Mouse (Mus musculus) c-Kit-positive CD71-negative TER-119-negative erythroid progenitor cells, embryonic 14.5 days (primary cell): ENCODE results near the gene Exoc3l.

Source experiments
- DNase-seq: peaks from one replicate; pipeline ENCODE4 v3.0.0-alpha.2; 2013; ENCODE audit warnings: low read depth

Exoc3l gene

DNA sequence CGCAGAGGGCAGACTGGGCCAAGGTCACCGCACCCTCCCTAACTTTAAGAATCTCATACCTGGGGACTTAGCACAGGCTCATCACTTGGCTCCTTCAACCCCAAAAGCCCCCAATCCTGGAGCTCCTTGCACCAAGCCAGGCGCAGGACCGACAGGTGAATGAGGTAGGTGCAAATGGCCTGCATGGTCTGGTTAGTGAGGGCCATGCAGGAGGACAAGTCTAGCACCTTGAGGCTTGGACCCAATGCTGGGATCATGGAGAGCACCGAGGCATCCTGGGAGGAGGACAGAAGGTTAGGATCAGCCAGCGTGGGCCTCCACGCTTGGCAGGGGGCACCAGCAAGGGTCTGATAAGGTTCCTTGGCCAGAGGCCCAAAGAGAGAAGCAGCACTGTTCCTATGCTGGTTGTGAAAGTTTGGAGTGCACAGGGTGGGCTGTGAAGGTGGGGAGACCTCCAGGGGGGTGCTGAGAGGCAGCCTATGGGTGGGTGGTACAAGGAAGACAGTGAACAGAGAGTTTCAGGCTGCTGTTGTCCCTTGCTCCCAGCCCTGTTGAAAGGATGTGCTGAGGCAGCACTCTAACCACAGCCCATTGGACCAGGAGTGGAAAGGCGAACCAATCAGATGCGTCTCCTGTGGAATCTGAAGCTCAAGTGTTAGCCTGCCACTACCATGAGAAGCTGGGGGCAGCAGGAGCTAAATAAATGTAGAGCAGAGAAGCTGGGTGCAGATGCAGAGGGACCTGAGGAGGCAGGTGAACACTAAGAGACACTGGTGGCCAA lies 17.9 kb upstream of the Exoc3l start:
- no peak for DNase-seq

DNA sequence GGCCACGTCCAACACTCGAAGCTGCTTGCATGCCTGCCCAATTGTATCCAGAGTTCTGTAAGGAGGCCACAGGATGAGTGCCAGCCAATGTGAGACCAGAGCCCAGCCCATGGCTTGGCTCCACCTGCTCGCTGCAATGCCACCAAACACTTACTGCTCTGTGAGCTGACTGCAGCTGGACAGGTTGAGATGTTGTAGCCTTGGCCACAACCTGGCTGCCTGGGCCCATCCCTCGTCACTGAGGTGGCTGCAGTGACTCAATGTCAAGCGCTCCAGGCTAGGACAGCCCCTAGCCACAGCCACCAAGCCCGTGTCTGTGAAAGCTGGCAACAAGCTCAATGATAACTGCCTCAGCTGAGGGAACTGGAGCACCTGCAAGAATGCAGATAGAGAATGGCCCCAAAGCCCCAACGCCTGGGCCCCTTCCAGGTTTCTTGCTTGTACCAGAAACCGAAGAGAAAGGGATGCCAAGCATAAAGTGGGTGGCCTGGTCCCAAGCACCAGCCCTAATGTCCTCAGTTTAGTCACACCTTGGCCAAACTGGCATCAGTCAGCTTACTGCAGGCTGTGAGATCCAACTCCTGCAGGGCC lies 17.1 kb upstream of the Exoc3l start:
- no peak for DNase-seq

DNA sequence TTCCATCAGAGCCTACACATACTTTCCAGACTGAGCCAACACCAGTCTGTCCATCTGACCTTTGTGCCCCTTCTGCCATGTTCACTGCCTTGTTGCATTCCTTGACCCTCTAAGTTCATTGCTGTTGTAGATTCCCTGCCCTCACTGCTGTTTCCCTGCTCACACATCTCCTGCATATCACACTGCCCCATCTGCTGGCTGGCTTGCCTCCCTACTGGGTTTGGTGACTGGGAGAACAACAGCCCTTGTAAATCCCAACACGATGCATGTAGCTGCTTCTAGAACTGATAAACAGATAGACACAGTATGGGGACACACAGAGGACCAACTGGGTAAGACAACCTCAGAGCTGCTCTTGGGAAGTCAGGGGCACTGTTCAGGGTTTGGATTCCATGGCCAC lies 15.8 kb upstream of the Exoc3l start:
- DNase-seq, result no peak

DNA sequence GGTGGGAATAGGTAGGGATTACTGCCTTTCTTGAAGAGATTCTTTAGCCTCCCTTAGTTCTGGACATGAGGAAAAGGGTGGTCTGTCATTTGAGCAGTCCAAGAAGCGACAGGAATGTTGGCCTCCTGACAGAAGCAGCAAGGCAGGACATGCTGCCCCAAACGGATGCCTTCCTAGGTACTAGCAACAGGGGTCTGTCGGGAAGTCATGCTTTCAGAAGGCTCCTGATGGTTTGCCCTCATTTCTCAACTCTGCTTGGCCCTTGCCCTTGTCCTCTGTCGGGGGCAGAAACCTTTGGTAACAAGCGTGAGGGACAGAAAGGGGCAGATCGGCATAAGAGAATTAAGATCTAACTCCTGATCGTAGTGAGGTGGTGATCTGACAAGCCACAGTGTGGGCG lies 14.2 kb upstream of the Exoc3l start:
- DNase-seq, result no peak

DNA sequence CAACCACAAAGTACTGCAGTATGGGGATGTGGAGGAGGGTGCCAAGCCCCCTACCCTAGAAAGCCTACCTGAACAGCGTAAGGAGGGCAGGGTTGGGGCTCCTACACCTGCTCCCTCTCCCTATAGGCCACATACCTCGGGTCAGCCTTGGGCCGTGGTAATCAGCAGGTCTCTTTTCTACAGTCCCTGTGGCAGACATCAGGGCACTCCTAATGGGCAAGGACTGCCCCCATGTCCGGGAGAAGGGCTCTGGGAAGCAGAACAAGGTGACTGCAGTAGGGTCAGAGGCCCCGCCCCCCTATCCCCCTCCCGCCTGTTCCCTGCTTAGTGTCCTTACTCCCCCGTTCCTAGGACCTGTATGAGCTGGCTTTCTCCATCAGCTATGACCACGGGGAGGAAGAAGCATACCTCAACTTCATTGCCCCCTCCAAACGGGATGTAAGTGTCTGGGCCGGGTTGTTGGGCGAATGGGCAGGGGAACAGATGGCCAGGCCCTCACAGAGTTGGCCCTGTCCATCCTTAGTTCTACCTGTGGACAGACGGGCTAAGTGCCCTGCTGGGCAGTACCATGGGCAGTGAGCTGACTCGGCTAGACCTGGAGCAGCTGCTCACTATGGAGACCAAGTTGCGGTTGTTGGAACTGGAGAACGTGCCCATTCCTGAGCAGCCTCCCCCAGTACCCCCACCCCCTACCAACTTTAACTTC lies 13.4 kb upstream of the Exoc3l start:
- DNase-seq, result no peak

DNA sequence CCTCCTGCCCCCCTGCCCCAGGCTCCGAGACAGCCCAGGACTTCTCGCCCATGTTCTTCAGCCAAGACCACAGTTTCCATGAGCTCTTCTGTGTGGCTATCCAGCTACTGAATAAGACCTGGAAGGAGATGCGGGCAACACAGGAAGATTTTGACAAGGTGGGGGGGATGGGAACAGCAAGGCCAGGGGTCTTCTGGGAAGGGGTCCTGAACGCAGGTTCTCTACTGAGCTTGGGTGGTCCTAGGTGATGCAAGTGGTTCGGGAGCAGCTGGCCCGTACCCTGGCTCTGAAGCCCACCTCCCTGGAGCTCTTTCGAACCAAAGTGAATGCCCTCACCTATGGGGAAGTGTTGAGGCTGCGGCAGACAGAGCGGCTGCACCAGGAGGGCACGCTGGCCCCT lies 12.5 kb upstream of the Exoc3l start:
- no peak for DNase-seq

DNA sequence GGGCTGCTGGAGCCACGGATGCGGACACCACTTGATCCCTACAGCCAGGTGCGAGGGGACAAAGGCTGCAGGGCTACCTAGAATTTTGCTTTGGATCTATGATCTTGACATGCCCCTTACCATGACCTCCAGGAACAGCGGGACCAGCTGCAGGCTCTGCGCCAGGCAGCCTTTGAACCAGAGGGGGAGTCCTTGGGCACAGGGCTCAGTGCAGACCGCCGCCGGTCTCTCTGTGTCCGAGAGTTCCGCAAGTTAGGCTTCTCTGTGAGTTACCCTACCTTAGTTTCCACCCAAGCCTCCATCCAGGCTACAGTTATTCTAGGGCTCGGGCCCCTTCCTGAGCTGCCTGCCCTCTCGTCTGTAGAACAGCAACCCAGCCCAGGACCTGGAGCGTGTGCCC lies 11.8 kb upstream of the Exoc3l start:
- no peak for DNase-seq

DNA sequence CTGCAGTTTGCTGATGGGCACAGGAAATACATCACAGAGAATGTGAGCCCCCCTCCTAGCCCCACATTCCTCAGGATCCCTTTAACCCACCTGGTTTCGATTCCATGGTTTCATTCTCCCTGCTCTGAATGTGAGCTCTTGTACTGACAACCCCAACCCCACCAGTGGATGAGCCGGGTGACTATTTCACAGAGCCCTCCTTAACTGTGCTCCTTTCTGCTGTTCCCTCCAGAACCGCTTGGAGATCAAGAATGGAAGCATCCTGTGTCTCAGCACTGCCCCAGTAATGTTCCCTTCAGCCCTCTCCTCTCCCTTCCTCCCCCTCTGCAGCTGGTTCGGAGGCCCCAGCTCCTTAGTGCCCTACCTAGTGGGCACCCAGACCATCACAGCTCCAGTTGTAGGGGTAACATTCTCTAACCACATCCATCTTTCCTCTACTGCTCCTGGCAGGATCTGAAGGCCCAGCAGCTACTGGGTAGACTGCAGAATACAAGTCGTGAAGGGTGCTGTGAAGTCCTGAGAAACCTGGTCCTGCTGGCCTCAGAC lies 10.3 kb upstream of the Exoc3l start:
- no peak for DNase-seq

DNA sequence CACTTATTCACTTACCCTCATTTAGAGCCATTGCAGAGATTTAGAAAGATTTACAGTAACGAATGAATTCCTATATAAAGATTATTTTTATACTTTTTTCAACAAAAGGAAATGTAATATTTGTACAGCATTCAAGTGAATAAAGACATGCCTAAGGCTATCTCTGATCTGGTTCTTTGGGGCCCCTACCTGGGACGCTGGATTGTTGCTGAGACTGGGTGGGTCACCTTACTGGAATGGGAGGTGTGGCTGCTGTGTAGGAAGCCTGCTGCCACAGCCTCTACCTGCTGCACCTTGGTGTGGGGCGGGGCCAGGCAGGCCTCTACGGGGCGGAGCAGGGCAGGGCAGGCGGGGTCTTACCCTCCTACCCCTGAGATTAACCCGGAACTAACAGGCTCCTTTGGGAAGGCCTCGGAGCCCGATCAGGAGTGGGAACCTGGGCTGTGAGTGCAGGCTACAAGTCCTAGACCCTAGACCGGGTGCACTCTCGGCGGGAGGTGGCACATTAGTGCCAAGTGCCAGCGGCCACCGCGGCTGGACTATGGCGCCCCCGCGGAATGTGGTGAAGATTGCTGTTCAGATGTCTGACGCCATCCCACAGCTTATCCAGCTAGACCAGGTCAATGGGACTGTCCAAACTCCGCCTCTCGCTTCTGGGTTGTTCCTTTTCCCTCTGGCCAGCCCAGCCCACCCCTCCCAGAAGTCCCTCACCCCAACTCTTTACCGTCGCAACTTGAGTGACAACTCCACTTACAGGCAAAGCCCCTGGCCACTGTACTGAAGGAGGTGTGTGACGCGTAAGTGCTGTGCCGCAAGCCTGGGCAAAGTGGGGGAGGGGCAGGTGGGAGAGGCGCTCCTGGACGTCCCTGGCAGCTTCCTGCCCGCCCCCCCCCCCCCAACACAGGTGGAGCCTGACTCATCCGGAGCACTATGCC lies 9.6 kb upstream of the Exoc3l start, which contains the start of gene Elmo3:
TSS of gene Elmo3 (plus strand) at position 391 of the 935 bp plus-strand sequence.
- DNase-seq, result no peak

DNA sequence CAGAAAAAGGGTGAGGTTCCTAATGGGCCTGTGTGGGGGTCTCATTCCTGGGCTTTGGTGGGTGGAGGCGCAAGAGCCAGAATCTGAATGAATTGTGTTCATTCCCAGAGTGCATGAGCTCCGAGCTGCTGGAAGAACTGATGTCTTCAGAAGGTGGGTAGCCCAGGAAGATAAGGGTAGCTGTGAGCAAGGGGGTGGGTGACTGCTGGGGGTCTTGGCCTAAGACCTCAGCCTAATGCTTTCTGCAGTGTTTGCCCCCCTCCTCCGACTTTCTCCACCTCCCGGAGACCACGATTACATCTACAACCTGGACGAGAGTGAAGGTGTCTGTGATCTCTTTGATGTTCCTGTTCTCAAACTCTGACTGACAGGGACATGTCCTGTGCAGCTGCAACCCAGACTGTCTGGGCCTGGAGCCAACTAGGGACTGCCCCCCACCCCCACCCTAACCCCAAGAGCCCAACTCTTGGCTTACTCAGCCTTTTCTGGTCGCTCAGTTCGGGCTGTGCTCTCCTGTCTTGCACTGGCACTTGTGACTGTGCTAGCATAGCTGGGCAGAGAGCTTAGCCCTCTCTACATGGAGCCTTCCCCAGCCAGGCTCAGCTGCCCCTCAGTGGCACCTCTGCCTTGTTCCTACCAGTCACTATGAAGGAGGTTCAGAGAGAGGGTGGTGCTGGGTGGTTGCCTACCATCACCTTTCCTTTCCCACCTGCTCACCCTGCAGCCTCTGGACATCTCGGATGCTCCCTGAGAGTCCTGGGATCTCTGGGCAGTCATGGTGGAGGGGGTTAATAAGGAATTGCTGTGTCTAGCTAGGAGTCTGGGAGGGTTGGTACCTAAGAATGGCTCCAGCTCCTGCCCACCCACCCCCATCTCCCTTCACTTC lies 8.7 kb upstream of the Exoc3l start:
- DNase-seq, result no peak

DNA sequence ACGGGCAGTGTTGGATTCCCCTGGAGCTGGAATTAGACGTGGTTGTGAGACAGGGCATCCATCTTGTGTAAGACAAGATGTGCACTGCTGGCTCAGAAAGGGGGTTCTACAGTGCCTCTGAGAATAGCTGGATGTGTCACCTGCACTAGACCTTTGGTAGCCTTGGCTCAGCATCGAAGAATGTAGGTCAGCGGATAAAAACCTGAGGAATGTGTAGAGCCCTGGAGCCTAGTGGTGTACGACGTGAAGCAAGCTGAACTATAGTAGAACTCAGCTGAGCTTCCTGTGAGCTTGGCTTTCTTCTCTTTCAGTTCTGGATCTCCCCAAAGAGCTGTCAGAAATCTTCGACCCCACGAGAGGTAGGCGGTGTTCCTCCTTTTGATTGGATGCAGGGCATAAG lies 8.0 kb upstream of the Exoc3l start:
- no peak for DNase-seq

DNA sequence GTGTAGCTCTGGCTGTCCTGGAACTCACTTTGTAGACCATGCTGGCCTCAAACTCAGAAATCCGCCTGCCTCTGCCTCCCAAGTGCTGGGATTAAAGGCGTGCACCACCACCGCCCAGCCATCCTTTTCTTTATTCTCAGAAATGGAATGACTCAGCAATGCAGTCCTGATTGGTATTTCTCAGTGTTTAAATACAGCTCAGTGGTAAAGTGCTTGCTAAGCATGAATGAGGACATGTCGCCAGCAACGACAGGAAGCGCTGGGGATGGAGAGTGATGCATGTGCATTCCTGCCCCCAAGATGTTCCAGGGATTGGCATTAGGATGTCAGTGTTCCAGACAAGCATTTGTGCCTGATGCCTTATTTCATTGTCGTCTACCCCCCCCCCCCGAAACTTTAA lies 7.5 kb upstream of the Exoc3l start:
- no peak for DNase-seq

DNA sequence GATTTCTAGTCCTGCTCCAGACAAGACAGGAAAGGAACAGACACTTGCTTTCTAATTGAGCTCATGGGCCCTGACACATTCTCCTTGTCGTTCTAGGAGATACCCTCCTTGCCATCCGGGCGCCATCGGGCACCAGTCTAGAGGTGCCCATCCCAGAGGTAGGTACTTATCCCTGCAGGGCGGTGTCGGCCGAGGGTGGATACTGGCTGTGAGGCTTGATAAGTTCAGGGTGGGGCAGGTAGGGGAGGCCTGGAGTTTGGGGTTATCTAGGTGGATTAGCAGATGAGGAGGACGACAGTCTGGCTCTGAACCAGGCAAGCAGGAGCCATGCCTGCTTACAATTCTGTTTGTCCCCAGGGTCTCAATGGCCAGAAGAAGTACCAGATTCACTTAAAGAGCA lies 4.1 kb upstream of the Exoc3l start:
- DNase-seq, result no peak

DNA sequence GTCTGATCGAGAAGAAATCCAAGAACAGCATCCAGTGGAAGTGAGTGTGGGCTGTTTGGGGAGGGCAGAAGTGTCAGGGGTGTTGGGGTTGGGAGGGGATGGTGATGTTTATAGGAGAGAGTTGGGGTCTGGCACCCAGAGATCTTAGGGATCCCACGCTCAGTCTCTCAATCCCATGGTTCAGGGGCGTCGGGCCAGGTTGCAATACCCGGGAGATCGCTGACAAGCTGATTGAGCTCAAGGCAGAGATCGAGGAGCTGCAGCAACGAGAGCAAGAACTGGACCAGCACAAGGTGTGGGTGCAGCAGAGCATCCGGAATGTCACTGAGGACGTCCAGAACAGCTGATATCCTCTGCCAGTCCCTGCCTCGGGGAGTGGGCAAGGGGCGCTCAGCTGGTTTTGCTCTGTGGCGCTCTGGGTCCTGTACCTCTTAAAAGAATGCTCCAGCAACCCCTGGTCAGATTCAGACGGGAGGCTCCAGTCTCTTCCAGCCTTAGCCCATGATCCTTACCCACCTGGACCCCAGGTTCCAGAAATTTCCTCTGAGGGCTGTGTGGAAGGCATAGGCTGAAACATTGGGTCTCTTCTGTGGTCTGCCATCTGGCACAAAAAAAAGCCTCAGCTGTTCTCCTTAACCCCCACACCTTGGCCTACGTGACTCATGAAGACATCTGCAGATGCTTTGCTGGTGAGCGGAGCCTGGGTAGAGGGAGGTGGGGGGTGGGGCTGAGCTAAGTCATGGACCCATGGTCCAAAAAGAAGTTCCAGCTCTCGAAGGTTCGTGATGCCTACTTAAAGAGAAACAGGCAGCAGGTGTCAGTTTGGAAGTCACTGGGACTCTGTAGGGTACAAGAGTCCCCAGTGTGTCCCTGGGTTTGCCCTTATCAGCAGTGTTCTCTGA lies 2.7 kb upstream of the Exoc3l start:
- no peak for DNase-seq

DNA sequence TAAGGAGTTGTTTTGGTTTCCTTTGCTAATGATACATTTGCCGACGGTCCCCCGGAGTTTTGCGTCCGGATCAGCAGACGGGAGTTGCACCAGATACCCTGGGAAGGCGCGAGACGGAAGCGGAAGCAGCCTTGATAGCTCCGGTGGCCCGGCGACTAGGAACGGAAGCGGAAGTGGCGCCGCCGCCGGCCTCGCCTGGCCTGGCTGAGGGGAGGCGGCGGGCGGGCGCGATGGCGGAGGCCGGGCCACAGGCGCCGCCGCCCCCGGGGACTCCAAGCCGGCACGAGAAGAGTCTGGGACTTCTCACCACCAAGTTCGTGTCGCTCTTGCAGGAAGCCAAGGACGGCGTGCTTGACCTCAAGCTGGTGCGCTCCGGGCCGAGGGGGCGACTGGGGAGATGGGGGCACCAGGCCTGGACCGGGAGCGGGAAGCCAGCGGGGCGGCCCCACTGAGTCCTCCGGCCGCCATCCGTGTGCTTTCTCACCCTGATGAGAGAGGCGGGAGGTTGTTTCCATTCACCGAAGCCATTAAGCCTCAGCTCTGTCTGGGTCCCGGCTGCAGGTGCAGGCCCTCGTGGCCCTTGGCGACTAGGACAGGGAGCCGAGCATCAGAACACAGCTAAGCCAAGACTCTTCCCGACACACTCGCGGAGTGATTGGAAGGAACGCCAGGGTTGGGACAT lies 1.8 kb upstream of the Exoc3l start, which contains the start of gene E2f4:
TSS of gene E2f4 (plus strand) at position 153 of the 682 bp plus-strand sequence.
- peak; percentile 86 for DNase-seq

DNA sequence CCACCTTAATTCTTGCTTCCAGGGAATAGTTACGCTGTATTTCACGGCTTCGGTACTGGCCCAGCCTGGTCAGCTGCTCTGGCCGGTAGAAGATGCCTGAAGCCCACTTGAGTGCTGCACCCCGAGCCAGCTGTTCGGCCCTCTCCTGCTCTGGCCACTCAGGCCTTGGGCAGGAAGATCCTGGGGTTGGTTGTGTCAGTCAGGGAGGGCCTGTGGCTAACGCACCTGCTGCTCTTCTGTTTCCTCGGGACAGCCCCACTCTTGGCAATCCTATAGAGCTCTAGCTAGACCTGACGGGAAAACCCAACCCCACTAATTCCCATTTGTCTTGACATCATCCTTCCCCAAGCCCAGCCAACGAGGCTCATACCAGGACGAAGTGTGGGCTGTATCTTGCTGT lies 645 bp downstream of the Exoc3l start:
- no peak for DNase-seq

DNA sequence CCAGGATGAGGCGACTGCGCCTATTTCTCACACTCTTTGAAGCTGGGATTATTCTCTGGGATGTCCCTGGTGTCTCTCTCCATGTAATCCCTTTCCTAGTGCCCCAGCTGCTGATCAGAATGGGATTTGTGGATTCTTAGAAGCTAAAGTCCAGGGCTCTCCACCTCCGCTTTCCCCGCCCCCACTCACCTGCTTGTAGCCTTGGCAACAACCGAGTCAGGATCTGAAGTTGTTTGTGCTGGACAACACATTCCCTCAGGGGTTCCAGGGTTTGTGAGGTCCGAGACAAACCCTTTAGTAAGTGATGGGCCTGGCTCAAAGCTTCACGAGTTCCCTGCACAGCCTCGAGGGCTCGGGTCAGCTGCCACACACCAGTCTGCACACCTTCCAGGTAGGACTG lies 1.1 kb downstream of the Exoc3l start:
- DNase-seq, result no peak

DNA sequence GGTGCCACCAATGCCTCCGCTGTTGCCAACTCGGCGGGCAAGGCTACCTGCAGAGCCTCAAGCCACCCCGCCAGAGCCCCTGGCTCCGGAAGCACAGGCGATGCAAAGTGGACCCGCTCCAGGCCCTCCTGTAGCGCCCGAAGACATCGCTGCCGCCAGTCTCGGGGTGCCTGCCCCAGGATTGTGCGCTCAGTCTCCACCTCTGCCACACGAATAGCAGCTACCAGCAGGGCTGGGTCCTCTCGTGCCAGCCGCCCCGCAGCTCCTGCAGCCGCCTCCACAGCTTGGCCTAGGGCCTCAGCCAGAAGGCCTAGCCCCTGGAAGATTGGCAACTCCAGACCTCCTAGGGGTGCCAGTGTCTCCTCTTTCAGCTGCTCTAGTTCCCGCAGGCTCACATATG lies 2.5 kb downstream of the Exoc3l start:
- no peak for DNase-seq

DNA sequence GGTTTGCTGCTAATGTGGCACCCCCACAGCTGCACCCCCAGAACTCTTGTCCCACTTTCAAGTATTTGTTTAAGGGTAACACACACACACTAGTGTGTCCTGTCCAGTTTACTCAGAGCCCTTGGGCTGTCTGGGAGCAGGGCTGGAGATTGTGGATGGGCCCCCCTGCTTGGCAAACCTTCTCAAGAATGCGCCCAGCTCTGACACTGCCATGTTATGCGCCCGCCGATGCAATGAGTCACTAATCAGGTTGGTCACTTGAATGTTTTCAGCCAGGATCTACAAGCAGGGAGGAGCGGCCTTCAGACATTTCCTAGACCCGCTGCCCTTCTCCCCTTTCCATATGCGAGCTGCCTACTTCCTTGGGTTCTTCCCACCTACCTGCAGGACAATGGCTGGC lies 3.4 kb downstream of the Exoc3l start:
- DNase-seq, result no peak
